Comparison of ENCODE assay signal across 16 mouse cellular contexts in the genomic region with DNA sequence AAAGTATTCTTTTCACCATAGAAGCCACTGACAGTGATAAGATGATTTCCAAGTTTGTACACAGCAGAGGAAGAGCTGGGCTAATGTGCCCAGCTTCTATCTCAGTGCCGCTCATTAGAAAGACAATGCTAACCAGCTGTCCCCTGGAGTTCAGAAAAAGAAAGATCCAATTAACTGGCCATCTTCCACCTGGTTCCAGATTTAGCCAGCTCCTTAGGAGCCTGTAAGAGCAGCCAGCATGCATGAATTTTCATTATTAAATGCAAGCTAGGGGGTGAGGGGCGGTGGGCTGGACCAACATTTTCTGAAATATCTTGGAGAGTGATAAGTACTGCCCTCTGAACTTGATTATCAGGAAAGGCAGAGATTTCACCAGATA.
DNase-seq lines count a peak whose midpoint lies in the region; ATAC-seq and TF ChIP-seq lines count a peak whose summit lies in the region.
"Had no signal": no experiment of that assay in that cellular context is flagged by ENCODE, and none has a peak within 500 bp of the region (broad histone marks: within the 10 kb centered on the region; RNA-seq: fewer than 3 reads in every experiment).

No protein-coding gene starts in this region.

- no peak for DNase-seq in forebrain, embryonic 11.5 days (ENCODE audit: low spot score)
- no peak for DNase-seq in forebrain, embryonic 10.5 days (ENCODE audit: extremely low spot score, low spot score)
- peak; percentile 60 for DNase-seq in forebrain, embryonic 14.5 days (ENCODE audit: low spot score)
- DNase-seq in hindbrain, postnatal 0 days (ENCODE audit: low spot score), result peak; percentile 69
- peak; percentile 73 for DNase-seq in retina, embryonic 14.5 days (ENCODE audit: low spot score)
- DNase-seq in natural killer cell, adult 2 months (ENCODE audit: low spot score in 2 of 2), result no peak
- DNase-seq in liver, embryonic 11.5 days (ENCODE audit: low spot score), result no peak
- DNase-seq: cerebellum, adult 9-11 months; layer of hippocampus, adult 9-11 months; lung, postnatal 4 days had no signal

- no peak for TF ChIP-seq CTCF in hindbrain, postnatal 0 days (IDR thresholded peaks at IDR 0.05; ENCODE audit: low read depth)

- ATAC-seq in forebrain, embryonic 11.5 days (replicated peaks; ENCODE audit: low FRiP score), result peak; percentile 75
- ATAC-seq in forebrain, embryonic 14.5 days, result peak; percentile 90
- ATAC-seq in hindbrain, postnatal 0 days, result peak; percentile 94
- no peak for ATAC-seq in liver, embryonic 11.5 days (replicated peaks; ENCODE audit: low FRiP score)
- ATAC-seq in intestine, embryonic 16.5 days, result no peak

- no peaks in the 10 kb centered on the region for H3K36me3 ChIP-seq in forebrain, embryonic 11.5 days (ENCODE audit: control insufficient read depth, insufficient read depth, low read length)
- no peaks in the 10 kb centered on the region for H3K36me3 ChIP-seq in forebrain, embryonic 10.5 days (replicated peaks)
- H3K36me3 ChIP-seq in forebrain, embryonic 14.5 days (ENCODE audit: control insufficient read depth, insufficient read depth, low read length), result no peaks in the 10 kb centered on the region
- H3K36me3 ChIP-seq in hindbrain, postnatal 0 days (ENCODE audit: insufficient read depth, low read length), result no peaks in the 10 kb centered on the region
- H3K36me3 ChIP-seq in liver, embryonic 11.5 days (ENCODE audit: control insufficient read depth, insufficient read depth, low read length), result no peaks in the 10 kb centered on the region
- no peaks in the 10 kb centered on the region for H3K36me3 ChIP-seq in intestine, embryonic 16.5 days (ENCODE audit: control insufficient read depth, insufficient read depth, low read length)
- H3K36me3 ChIP-seq: limb, embryonic 10.5 days; liver, embryonic 15.5 days had no signal

- H3K9me3 ChIP-seq in forebrain, embryonic 11.5 days (ENCODE audit: control insufficient read depth, low read length), result no peaks in the 10 kb centered on the region
- no peaks in the 10 kb centered on the region for H3K9me3 ChIP-seq in forebrain, embryonic 10.5 days
- no peaks in the 10 kb centered on the region for H3K9me3 ChIP-seq in forebrain, embryonic 14.5 days (replicated peaks; ENCODE audit: control insufficient read depth, low read length)
- H3K9me3 ChIP-seq in hindbrain, postnatal 0 days (ENCODE audit: low read length), result no peaks in the 10 kb centered on the region
- no peaks in the 10 kb centered on the region for H3K9me3 ChIP-seq in liver, embryonic 11.5 days (ENCODE audit: control insufficient read depth, low read length)
- H3K9me3 ChIP-seq in intestine, embryonic 16.5 days (ENCODE audit: control insufficient read depth, low read length), result no peaks in the 10 kb centered on the region
- H3K9me3 ChIP-seq: limb, embryonic 10.5 days; liver, embryonic 15.5 days had no signal

- H3K9ac ChIP-seq in forebrain, embryonic 11.5 days (ENCODE audit: low read length), result no peak overlapping the region
- no peak overlapping the region for H3K9ac ChIP-seq in forebrain, embryonic 14.5 days (ENCODE audit: low read length)
- no peak overlapping the region for H3K9ac ChIP-seq in hindbrain, postnatal 0 days (replicated peaks; ENCODE audit: low read length)
- no peak overlapping the region for H3K9ac ChIP-seq in liver, embryonic 11.5 days (ENCODE audit: low read depth, low read length)
- no peak overlapping the region for H3K9ac ChIP-seq in intestine, embryonic 16.5 days (ENCODE audit: low read depth, low read length)
- H3K9ac ChIP-seq: liver, embryonic 15.5 days had no signal

- WGBS in forebrain, embryonic 11.5 days, result 35% methylated on average over 2 of the region's 2 CpGs
- WGBS in forebrain, embryonic 10.5 days, result 41% methylated on average over 2 of the region's 2 CpGs
- WGBS in forebrain, embryonic 14.5 days, result 42% methylated on average over 2 of the region's 2 CpGs
- whole genome bisulfite sequencing in hindbrain, postnatal 0 days, result 26% methylated on average over 2 of the region's 2 CpGs
- WGBS in liver, embryonic 11.5 days, result 76% methylated on average over 2 of the region's 2 CpGs
- WGBS in intestine, embryonic 16.5 days, result 70% methylated on average over 2 of the region's 2 CpGs

- no peak overlapping the region for H3K27ac ChIP-seq in forebrain, embryonic 11.5 days (ENCODE audit: low read depth, low read length)
- H3K27ac ChIP-seq in forebrain, embryonic 10.5 days, result no peak overlapping the region
- no peak overlapping the region for H3K27ac ChIP-seq in forebrain, embryonic 14.5 days (ENCODE audit: low read depth, low read length)
- H3K27ac ChIP-seq in hindbrain, postnatal 0 days, result no peak overlapping the region
- H3K27ac ChIP-seq in liver, embryonic 11.5 days (ENCODE audit: low read depth, low read length), result no peak overlapping the region
- H3K27ac ChIP-seq in intestine, embryonic 16.5 days (ENCODE audit: low read length), result no peak overlapping the region
- H3K27ac ChIP-seq: kidney, postnatal 0 days; limb, embryonic 10.5 days; liver, embryonic 15.5 days had no signal

- H3K4me3 ChIP-seq in forebrain, embryonic 11.5 days (ENCODE audit: low read depth, low read length), result no peak overlapping the region
- no peak overlapping the region for H3K4me3 ChIP-seq in forebrain, embryonic 10.5 days
- no peak overlapping the region for H3K4me3 ChIP-seq in forebrain, embryonic 14.5 days (ENCODE audit: low read depth, low read length)
- H3K4me3 ChIP-seq in hindbrain, postnatal 0 days (ENCODE audit: low read length), result no peak overlapping the region
- H3K4me3 ChIP-seq in liver, embryonic 11.5 days (ENCODE audit: low read depth, low read length), result no peak overlapping the region
- H3K4me3 ChIP-seq in intestine, embryonic 16.5 days (ENCODE audit: low read length), result no peak overlapping the region
- H3K4me3 ChIP-seq: limb, embryonic 10.5 days; liver, embryonic 15.5 days; myocyte had no signal

- H3K27me3 ChIP-seq in forebrain, embryonic 11.5 days (ENCODE audit: control insufficient read depth, insufficient read depth, low read length), result no peaks in the 10 kb centered on the region
- H3K27me3 ChIP-seq in forebrain, embryonic 10.5 days (ENCODE audit: poor library complexity, severe bottlenecking), result no peaks in the 10 kb centered on the region
- no peaks in the 10 kb centered on the region for H3K27me3 ChIP-seq in forebrain, embryonic 14.5 days (replicated peaks; ENCODE audit: control insufficient read depth, insufficient read depth, low read length)
- H3K27me3 ChIP-seq in hindbrain, postnatal 0 days (ENCODE audit: insufficient read depth, low read length), result no peaks in the 10 kb centered on the region
- no peaks in the 10 kb centered on the region for H3K27me3 ChIP-seq in liver, embryonic 11.5 days (replicated peaks; ENCODE audit: control insufficient read depth, insufficient read depth, low read length)
- H3K27me3 ChIP-seq in intestine, embryonic 16.5 days (replicated peaks; ENCODE audit: control insufficient read depth, insufficient read depth, low read length), result no peaks in the 10 kb centered on the region
- H3K27me3 ChIP-seq: liver, embryonic 15.5 days had no signal

- H3K4me2 ChIP-seq in forebrain, embryonic 11.5 days (ENCODE audit: low read depth, low read length, severe bottlenecking), result no peak overlapping the region
- no peak overlapping the region for H3K4me2 ChIP-seq in forebrain, embryonic 14.5 days (ENCODE audit: low read length)
- no peak overlapping the region for H3K4me2 ChIP-seq in hindbrain, postnatal 0 days (ENCODE audit: low read depth, low read length)
- no peak overlapping the region for H3K4me2 ChIP-seq in liver, embryonic 11.5 days
- H3K4me2 ChIP-seq in intestine, embryonic 16.5 days (ENCODE audit: low read depth, low read length), result no peak overlapping the region
- H3K4me2 ChIP-seq: heart, embryonic 11.5 days; liver, embryonic 15.5 days had no signal

- no peaks in the 10 kb centered on the region for H3K4me1 ChIP-seq in forebrain, embryonic 11.5 days (replicated peaks; ENCODE audit: control insufficient read depth, insufficient read depth, low read length)
- peaks cover 18% of the 10 kb centered on the region for H3K4me1 ChIP-seq in forebrain, embryonic 10.5 days
- H3K4me1 ChIP-seq in forebrain, embryonic 14.5 days (ENCODE audit: control insufficient read depth, insufficient read depth, low read length), result peaks cover 8% of the 10 kb centered on the region
- H3K4me1 ChIP-seq in hindbrain, postnatal 0 days (ENCODE audit: insufficient read depth, low read length), result no peaks in the 10 kb centered on the region
- H3K4me1 ChIP-seq in liver, embryonic 11.5 days (replicated peaks; ENCODE audit: control insufficient read depth, insufficient read depth, low read length), result no peaks in the 10 kb centered on the region
- no peaks in the 10 kb centered on the region for H3K4me1 ChIP-seq in intestine, embryonic 16.5 days (ENCODE audit: control insufficient read depth, insufficient read depth, low read length)
- H3K4me1 ChIP-seq: limb, embryonic 10.5 days; liver, embryonic 15.5 days had no signal

Comparison
In these comparisons a context has a peak if more than half of its experiments do, and no peak if none do; other contexts are left out.
1. DNase-seq: peak in forebrain, embryonic 14.5 days (single experiment), hindbrain, postnatal 0 days (single experiment) and retina, embryonic 14.5 days (single experiment); none in forebrain, embryonic 11.5 days (single experiment), forebrain, embryonic 10.5 days (single experiment), natural killer cell, adult 2 months (0 of 2) and liver, embryonic 11.5 days (single experiment).
2. ATAC-seq: peak in forebrain, embryonic 11.5 days (single experiment), forebrain, embryonic 14.5 days (single experiment) and hindbrain, postnatal 0 days (single experiment); none in liver, embryonic 11.5 days (single experiment) and intestine, embryonic 16.5 days (single experiment).